ENCODE assay signal across 10 mouse cellular contexts in the genomic region with DNA sequence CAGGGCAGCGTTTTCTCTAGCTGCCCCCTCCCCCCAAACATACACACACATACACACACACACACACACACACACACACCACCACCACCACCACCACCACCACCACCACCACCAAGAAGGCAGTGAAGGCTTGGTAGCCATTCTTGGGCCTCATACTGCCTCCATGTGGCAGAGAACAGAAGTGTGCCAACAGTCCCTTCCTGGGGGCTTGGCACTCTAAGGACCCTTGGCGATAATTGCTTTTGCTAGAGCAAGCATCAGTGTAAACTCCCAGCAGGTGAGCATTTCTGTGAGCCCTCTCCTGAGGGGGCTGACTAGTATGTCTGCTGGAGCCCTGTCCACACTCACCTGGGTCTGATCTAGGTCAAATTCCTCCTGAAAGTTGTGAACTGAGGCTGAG. TPM values are rescaled to one million over a fixed set of nuclear protein-coding genes. Genes with fewer than 3 reads are reported as not detected.
DNase-seq lines count a peak whose midpoint lies in the region; ATAC-seq and TF ChIP-seq lines count a peak whose summit lies in the region.
"Had no signal": no experiment of that assay in that cellular context is flagged by ENCODE, and none has a peak within 500 bp of the region (broad histone marks: within the 10 kb centered on the region; RNA-seq: fewer than 3 reads in every experiment).

No protein-coding gene starts in this region.

- TF ChIP-seq EP300 in liver, postnatal 0 days (IDR thresholded peaks at IDR 0.05; ENCODE audit: low read depth), result no peak

- no peaks in the 10 kb centered on the region for H3K4me1 ChIP-seq in forebrain, embryonic 14.5 days (ENCODE audit: control insufficient read depth, insufficient read depth, low read length)
- H3K4me1 ChIP-seq in forebrain, embryonic 10.5 days, result no peaks in the 10 kb centered on the region
- H3K4me1 ChIP-seq in liver, postnatal 0 days (ENCODE audit: insufficient read depth), result no peaks in the 10 kb centered on the region
- H3K4me1 ChIP-seq in liver, embryonic 11.5 days (replicated peaks; ENCODE audit: control insufficient read depth, insufficient read depth, low read length), result no peaks in the 10 kb centered on the region
- H3K4me1 ChIP-seq in E14TG2a.4 (replicated peaks; ENCODE audit: low read depth, low read length), result peaks cover 29% of the 10 kb centered on the region
- no peaks in the 10 kb centered on the region for H3K4me1 ChIP-seq in embryonic fibroblast, embryonic 13.5 days (ENCODE audit: control insufficient read depth, insufficient read depth, low read length)
- H3K4me1 ChIP-seq: heart, embryonic 15.5 days had no signal

- no peaks in the 10 kb centered on the region for H3K9me3 ChIP-seq in forebrain, embryonic 14.5 days (replicated peaks; ENCODE audit: control insufficient read depth, low read length)
- no peaks in the 10 kb centered on the region for H3K9me3 ChIP-seq in forebrain, embryonic 10.5 days
- no peaks in the 10 kb centered on the region for H3K9me3 ChIP-seq in liver, postnatal 0 days (ENCODE audit: low read length)
- no peaks in the 10 kb centered on the region for H3K9me3 ChIP-seq in liver, embryonic 11.5 days (ENCODE audit: control insufficient read depth, low read length)
- H3K9me3 ChIP-seq in E14TG2a.4 (ENCODE audit: low read length), result no peaks in the 10 kb centered on the region
- H3K9me3 ChIP-seq: heart, embryonic 15.5 days had no signal

- no peak overlapping the region for H3K4me3 ChIP-seq in forebrain, embryonic 14.5 days (ENCODE audit: low read depth, low read length)
- H3K4me3 ChIP-seq in forebrain, embryonic 10.5 days, result no peak overlapping the region
- no peak overlapping the region for H3K4me3 ChIP-seq in liver, postnatal 0 days (ENCODE audit: low read depth, low read length)
- no peak overlapping the region for H3K4me3 ChIP-seq in liver, embryonic 11.5 days (ENCODE audit: low read depth, low read length)
- no peak overlapping the region for H3K4me3 ChIP-seq in E14TG2a.4 (replicated peaks; ENCODE audit: low read length)
- no peak overlapping the region for H3K4me3 ChIP-seq in embryonic fibroblast, embryonic 13.5 days (ENCODE audit: insufficient read depth, low read length)
- H3K4me3 ChIP-seq: heart, embryonic 15.5 days had no signal

- H3K36me3 ChIP-seq in forebrain, embryonic 14.5 days (ENCODE audit: control insufficient read depth, insufficient read depth, low read length), result peaks cover 93% of the 10 kb centered on the region
- peaks cover 100% of the 10 kb centered on the region for H3K36me3 ChIP-seq in forebrain, embryonic 10.5 days (replicated peaks)
- H3K36me3 ChIP-seq in liver, postnatal 0 days (replicated peaks; ENCODE audit: insufficient read depth, low read length), result peaks cover 47% of the 10 kb centered on the region
- peaks cover 55% of the 10 kb centered on the region for H3K36me3 ChIP-seq in liver, embryonic 11.5 days (ENCODE audit: control insufficient read depth, insufficient read depth, low read length)
- H3K36me3 ChIP-seq in E14TG2a.4 (ENCODE audit: insufficient read depth, low read length), result peaks cover 62% of the 10 kb centered on the region

- H3K27ac ChIP-seq in forebrain, embryonic 14.5 days (ENCODE audit: low read depth, low read length), result no peak overlapping the region
- no peak overlapping the region for H3K27ac ChIP-seq in forebrain, embryonic 10.5 days
- no peak overlapping the region for H3K27ac ChIP-seq in liver, postnatal 0 days (ENCODE audit: low read depth)
- H3K27ac ChIP-seq in liver, embryonic 11.5 days (ENCODE audit: low read depth, low read length), result no peak overlapping the region
- no peak overlapping the region for H3K27ac ChIP-seq in embryonic fibroblast, embryonic 13.5 days (ENCODE audit: insufficient read depth, low read length)
- H3K27ac ChIP-seq: heart, embryonic 15.5 days had no signal

- peak; percentile 17 for DNase-seq in forebrain, embryonic 14.5 days (ENCODE audit: low spot score)
- DNase-seq in forebrain, embryonic 10.5 days (ENCODE audit: extremely low spot score, low spot score), result no peak
- DNase-seq in liver, postnatal 0 days, result no peak
- no peak for DNase-seq in liver, embryonic 11.5 days (ENCODE audit: low spot score)
- no peak for DNase-seq in urinary bladder, adult 2 months (ENCODE audit: low spot score)
- DNase-seq in gastrocnemius, postnatal 4 days (ENCODE audit: low spot score in 2 of 2), result no peak
- DNase-seq: spleen, adult 18-20 months had no signal

- no peak overlapping the region for H3K4me2 ChIP-seq in forebrain, embryonic 14.5 days (ENCODE audit: low read length)
- no peak overlapping the region for H3K4me2 ChIP-seq in liver, postnatal 0 days (ENCODE audit: low read depth, low read length)
- no peak overlapping the region for H3K4me2 ChIP-seq in liver, embryonic 11.5 days
- H3K4me2 ChIP-seq: heart, embryonic 15.5 days had no signal

- peak; percentile 57 for TF ChIP-seq CTCF in liver, postnatal 0 days (IDR thresholded peaks at IDR 0.05; ENCODE audit: low read depth)
- TF ChIP-seq CTCF in E14TG2a.4 (conservative IDR thresholded peaks at IDR 0.05; ENCODE audit: low read length), result peak; percentile 28
- TF ChIP-seq CTCF in embryonic fibroblast, embryonic 13.5 days (IDR thresholded peaks at IDR 0.05; ENCODE audit: borderline replicate concordance, insufficient read depth, low read length), result 0 out of 2 replicates have a peak, but pooled peaks have one; percentile 11

- WGBS in forebrain, embryonic 14.5 days, result 66% methylated on average over 2 of the region's 2 CpGs
- WGBS in forebrain, embryonic 10.5 days, result 45% methylated on average over 2 of the region's 2 CpGs
- 65% methylated on average over 2 of the region's 2 CpGs for WGBS in liver, postnatal 0 days (ENCODE audit: insufficient replicate concordance)
- WGBS in liver, embryonic 11.5 days, result 58% methylated on average over 2 of the region's 2 CpGs

- no peak for TF ChIP-seq POLR2A in embryonic fibroblast, embryonic 13.5 days (IDR thresholded peaks at IDR 0.05; ENCODE audit: low read depth, low read length)

- no peak overlapping the region for H3K9ac ChIP-seq in forebrain, embryonic 14.5 days (ENCODE audit: low read length)
- no peak overlapping the region for H3K9ac ChIP-seq in liver, postnatal 0 days (replicated peaks)
- H3K9ac ChIP-seq in liver, embryonic 11.5 days (ENCODE audit: low read depth, low read length), result no peak overlapping the region
- H3K9ac ChIP-seq: heart, embryonic 15.5 days had no signal

- H3K27me3 ChIP-seq in forebrain, embryonic 14.5 days (replicated peaks; ENCODE audit: control insufficient read depth, insufficient read depth, low read length), result no peaks in the 10 kb centered on the region
- no peaks in the 10 kb centered on the region for H3K27me3 ChIP-seq in forebrain, embryonic 10.5 days (ENCODE audit: poor library complexity, severe bottlenecking)
- H3K27me3 ChIP-seq in liver, postnatal 0 days (ENCODE audit: insufficient read depth, low read length), result no peaks in the 10 kb centered on the region
- no peaks in the 10 kb centered on the region for H3K27me3 ChIP-seq in liver, embryonic 11.5 days (replicated peaks; ENCODE audit: control insufficient read depth, insufficient read depth, low read length)
- no peaks in the 10 kb centered on the region for H3K27me3 ChIP-seq in E14TG2a.4 (ENCODE audit: insufficient read depth, low read length)
- H3K27me3 ChIP-seq: heart, embryonic 15.5 days had no signal

- no peak for ATAC-seq in forebrain, embryonic 14.5 days
- no peak for ATAC-seq in liver, postnatal 0 days
- no peak for ATAC-seq in liver, embryonic 11.5 days (replicated peaks; ENCODE audit: low FRiP score)

RNA-seq across cellular contexts. Expression of a gene that starts 1.8 kb away (rescaled TPM):
- polyA plus RNA-seq in forebrain, embryonic 14.5 days (2014; fragmentation: Nextera tagmentation; extraction: Ambion mirVana), result 2.3 and 3.5 TPM in 2 replicates
- polyA plus RNA-seq in forebrain, embryonic 10.5 days (2016; fragmentation: Nextera tagmentation; extraction: Ambion mirVana), result 2.3 TPM in 2 replicates
- polyA plus RNA-seq in liver, postnatal 0 days (2015; fragmentation: Nextera tagmentation; extraction: Ambion mirVana), result 0.22 and 0.35 TPM in 2 replicates
- polyA plus RNA-seq in liver, embryonic 11.5 days (2014; fragmentation: Nextera tagmentation; extraction: Ambion mirVana), result 1.1 and 1.3 TPM in 2 replicates
- polyA plus RNA-seq in embryonic fibroblast, embryonic 13.5 days (2011; ENCODE audit: insufficient read length, low read depth, missing spikeins), result 2.5 and 2.8 TPM in 2 replicates
- polyA plus RNA-seq in urinary bladder, adult 2 months (2012; rRNA removed), result 47.5 and 62.9 TPM in 2 replicates
- total RNA-seq in gastrocnemius, postnatal 4 days (2021), result 1 to 10 TPM; 1.9 TPM

RNA-seq across cellular contexts. Expression of a gene that starts 14.7 kb away (rescaled TPM):
- 31.5 and 31.8 TPM in 2 replicates for polyA plus RNA-seq in forebrain, embryonic 14.5 days (2014; fragmentation: Nextera tagmentation; extraction: Ambion mirVana)
- polyA plus RNA-seq in forebrain, embryonic 10.5 days (2016; fragmentation: Nextera tagmentation; extraction: Ambion mirVana), result 84.1 and 89.4 TPM in 2 replicates
- 162 and 193 TPM in 2 replicates for polyA plus RNA-seq in liver, postnatal 0 days (2015; fragmentation: Nextera tagmentation; extraction: Ambion mirVana)
- polyA plus RNA-seq in liver, embryonic 11.5 days (2014; fragmentation: Nextera tagmentation; extraction: Ambion mirVana), result 122 and 126 TPM in 2 replicates
- 26.1 and 31.4 TPM in 2 replicates for polyA plus RNA-seq in embryonic fibroblast, embryonic 13.5 days (2011; ENCODE audit: insufficient read length, low read depth, missing spikeins)
- polyA plus RNA-seq in urinary bladder, adult 2 months (2012; rRNA removed), result 116 and 139 TPM in 2 replicates
- total RNA-seq in gastrocnemius, postnatal 4 days (2021), result 100 to 1,000 TPM; 117 to 133 TPM

RNA-seq across cellular contexts. Expression of a gene that starts 26.8 kb away (rescaled TPM):
- 304 and 325 TPM in 2 replicates for polyA plus RNA-seq in forebrain, embryonic 14.5 days (2014; fragmentation: Nextera tagmentation; extraction: Ambion mirVana)
- polyA plus RNA-seq in forebrain, embryonic 10.5 days (2016; fragmentation: Nextera tagmentation; extraction: Ambion mirVana), result 493 and 501 TPM in 2 replicates
- polyA plus RNA-seq in liver, postnatal 0 days (2015; fragmentation: Nextera tagmentation; extraction: Ambion mirVana), result 67.4 and 69.9 TPM in 2 replicates
- 336 and 347 TPM in 2 replicates for polyA plus RNA-seq in liver, embryonic 11.5 days (2014; fragmentation: Nextera tagmentation; extraction: Ambion mirVana)
- 123 and 134 TPM in 2 replicates for polyA plus RNA-seq in embryonic fibroblast, embryonic 13.5 days (2011; ENCODE audit: insufficient read length, low read depth, missing spikeins)
- polyA plus RNA-seq in urinary bladder, adult 2 months (2012; rRNA removed), result 119 and 134 TPM in 2 replicates
- 10 to 100 TPM; 83.7 to 93.6 TPM for total RNA-seq in gastrocnemius, postnatal 4 days (2021)

RNA-seq across cellular contexts. Expression of a gene that starts 29.0 kb away (rescaled TPM):
- polyA plus RNA-seq in forebrain, embryonic 14.5 days (2014; fragmentation: Nextera tagmentation; extraction: Ambion mirVana), result 8.3 and 16.9 TPM in 2 replicates
- 32.7 and 35.2 TPM in 2 replicates for polyA plus RNA-seq in forebrain, embryonic 10.5 days (2016; fragmentation: Nextera tagmentation; extraction: Ambion mirVana)
- polyA plus RNA-seq in liver, postnatal 0 days (2015; fragmentation: Nextera tagmentation; extraction: Ambion mirVana), result 4.5 and 6.4 TPM in 2 replicates
- 20.0 and 23.5 TPM in 2 replicates for polyA plus RNA-seq in liver, embryonic 11.5 days (2014; fragmentation: Nextera tagmentation; extraction: Ambion mirVana)
- polyA plus RNA-seq in embryonic fibroblast, embryonic 13.5 days (2011; ENCODE audit: insufficient read length, low read depth, missing spikeins), result 11.9 and 14.8 TPM in 2 replicates
- polyA plus RNA-seq in urinary bladder, adult 2 months (2012; rRNA removed), result 55.8 and 61.5 TPM in 2 replicates
- total RNA-seq in gastrocnemius, postnatal 4 days (2021), result 10 to 100 TPM; 18.0 to 20.7 TPM

RNA-seq across cellular contexts. Expression of a gene that starts 29.0 kb away (rescaled TPM):
- 54.7 and 56.5 TPM in 2 replicates for polyA plus RNA-seq in forebrain, embryonic 14.5 days (2014; fragmentation: Nextera tagmentation; extraction: Ambion mirVana)
- polyA plus RNA-seq in forebrain, embryonic 10.5 days (2016; fragmentation: Nextera tagmentation; extraction: Ambion mirVana), result 79.7 and 85.3 TPM in 2 replicates
- 35.6 and 40.9 TPM in 2 replicates for polyA plus RNA-seq in liver, postnatal 0 days (2015; fragmentation: Nextera tagmentation; extraction: Ambion mirVana)
- 119 and 123 TPM in 2 replicates for polyA plus RNA-seq in liver, embryonic 11.5 days (2014; fragmentation: Nextera tagmentation; extraction: Ambion mirVana)
- polyA plus RNA-seq in embryonic fibroblast, embryonic 13.5 days (2011; ENCODE audit: insufficient read length, low read depth, missing spikeins), result 21.1 and 21.5 TPM in 2 replicates
- polyA plus RNA-seq in urinary bladder, adult 2 months (2012; rRNA removed), result 31.8 and 33.5 TPM in 2 replicates
- 10 to 100 TPM; 34.6 to 37.4 TPM for total RNA-seq in gastrocnemius, postnatal 4 days (2021)

Comparison
In these comparisons a context has a peak if more than half of its experiments do, and no peak if none do; other contexts are left out.
1. RNA of a gene that starts 1.8 kb away (polyA plus RNA-seq): 47.5 to 62.9 TPM in urinary bladder, adult 2 months; 2.5 to 2.8 TPM in embryonic fibroblast, embryonic 13.5 days, 2.3 TPM in forebrain, embryonic 10.5 days, 2.3 to 3.5 TPM in forebrain, embryonic 14.5 days, 1.1 to 1.3 TPM in liver, embryonic 11.5 days and 0.22 to 0.35 TPM in liver, postnatal 0 days; every median in the first group is over 10 times any median in the second.
2. Peak in every context shown above with its lines, with median percentiles within 50 percentile points of each other: CTCF ChIP-seq.